Mouse (Mus musculus) forebrain, embryonic 15.5 days (tissue): Measurements from ENCODE around the gene Jund. TPM values are rescaled to one million over a fixed set of nuclear protein-coding genes. Genes with fewer than 3 reads are reported as not detected.

Source experiments
- ATAC-seq: fragments of 200-750 bp; cut with Nextera tagmentation; replicated peaks from 2 replicates; pipeline ENCODE4 v1.8.0; 2017; ENCODE audit warnings: mild to moderate bottlenecking, moderate TSS enrichment, moderate library complexity
- H3K27ac ChIP-seq: fragments of 300-500 bp; sonication (generic); replicated peaks from 2 replicates; pipeline ENCODE4 v1.5.1; 2015; ENCODE audit warnings: mild to moderate bottlenecking, inconsistent platforms
- H3K27me3 ChIP-seq: fragments of 300-500 bp; sonication (generic); 2 replicates; pipeline ENCODE4 v1.6.1; 2015; ENCODE audit warnings: inconsistent platforms
- H3K36me3 ChIP-seq: fragments of 300-500 bp; sonication (generic); 2 replicates; pipeline ENCODE4 v1.6.1; 2015; ENCODE audit warnings: mild to moderate bottlenecking, inconsistent platforms
- H3K4me1 ChIP-seq: fragments of 300-500 bp; sonication (generic); 2 replicates; pipeline ENCODE4 v1.6.1; 2015; ENCODE audit warnings: inconsistent platforms
- H3K4me2 ChIP-seq: fragments of 300-500 bp; sonication (generic); replicated peaks from 2 replicates; pipeline ENCODE4 v1.6.1; 2015; ENCODE audit warnings: mild to moderate bottlenecking, inconsistent platforms
- H3K4me3 ChIP-seq: fragments of 300-500 bp; sonication (generic); 2 replicates; pipeline ENCODE4 v1.5.1; 2015; ENCODE audit warnings: mild to moderate bottlenecking, inconsistent platforms
- H3K9ac ChIP-seq: fragments of 300-500 bp; sonication (generic); replicated peaks from 2 replicates; pipeline ENCODE4 v1.6.1; 2015; ENCODE audit warnings: mild to moderate bottlenecking, inconsistent platforms
- H3K9me3 ChIP-seq: fragments of 300-500 bp; sonication (generic); 2 replicates; pipeline ENCODE4 v1.6.1; 2016; ENCODE audit warnings: inconsistent platforms
- WGBS: fragments of 180-500 bp; shearing (Covaris S2); methylation state at CpG from one replicate; pipeline ENCODE4 v1.1.7; 2015; ENCODE audit warnings: mixed read lengths; 5-methylcytosine and 5-hydroxymethylcytosine counted together
- polyA plus RNA-seq: library from polyadenylated mRNA; unstranded; fragments of >200 nt; fragmentation: Nextera tagmentation; extraction: Ambion mirVana; gene quantifications from 2 replicates; pipeline ENCODE4 v1.2.1, GENCODE M21; 2015

Gene Jund
- polyA plus RNA-seq, 1 experiment from 2014 or later = 96.0 TPM

DNA sequence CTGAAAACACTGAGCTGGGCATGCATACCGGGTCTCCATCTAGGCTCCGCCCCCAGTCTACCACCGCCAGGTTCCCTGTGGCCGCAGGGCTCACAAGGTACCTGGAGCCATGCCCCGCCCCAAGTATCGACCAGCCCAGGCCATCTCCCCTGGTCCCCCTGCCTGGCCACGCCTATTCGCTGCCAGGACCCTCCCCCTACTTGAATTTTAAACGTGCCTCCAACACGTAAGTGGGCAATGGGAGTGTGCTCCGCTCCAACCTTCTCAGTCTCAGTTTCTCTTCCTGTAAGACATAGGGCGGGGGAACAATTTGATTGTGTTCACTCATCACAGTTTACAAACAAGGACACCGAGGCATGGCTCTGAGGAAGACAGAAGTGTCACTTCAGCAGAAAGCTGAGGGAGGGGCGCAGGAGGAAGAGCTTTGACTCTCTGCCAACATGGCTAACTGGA is 38.5 kb upstream of the Jund start, which contains the start of gene Pgpep1:
TSS of gene Pgpep1 (minus strand) at position 116 of the 453 bp plus-strand sequence.
- peak within 1 kb of the TSS; percentile 91 for H3K4me3 ChIP-seq
- H3K27me3 ChIP-seq = no peaks in the 10 kb centered on the region
- 4% methylated on average over 14 of the region's 14 CpGs for WGBS
- H3K9ac ChIP-seq = peak within 1 kb of the TSS; percentile 77
- ATAC-seq = peak; percentile 53
- H3K27ac ChIP-seq = peak within 1 kb of the TSS; percentile 53
- no peaks in the 10 kb centered on the region for H3K9me3 ChIP-seq
- H3K4me2 ChIP-seq = peak within 1 kb of the TSS; percentile 91
- H3K36me3 ChIP-seq = peaks cover 2% of the 10 kb centered on the region; the same call in 1 of the 2 replicates
- H3K4me1 ChIP-seq = peaks cover 48% of the 10 kb centered on the region

- Histone ChIP-seq H3K4me2 (no peak overlapping the region), H3K4me1 (peaks cover 19% of the 10 kb centered on the region), H3K9ac (no peak overlapping the region), H3K9me3 (no peaks in the 10 kb centered on the region), H3K36me3 (no peaks in the 10 kb centered on the region), H3K4me3 (no peak overlapping the region), H3K27me3 (no peaks in the 10 kb centered on the region), H3K27ac (no peak overlapping the region)
- WGBS = 28% methylated on average over 4 of the region's 4 CpGs
- no peak for ATAC-seq
Measured at GRCm38 (mm10) chr8:70663691-70664090, 35.1 kb upstream of the Jund start.

DNA sequence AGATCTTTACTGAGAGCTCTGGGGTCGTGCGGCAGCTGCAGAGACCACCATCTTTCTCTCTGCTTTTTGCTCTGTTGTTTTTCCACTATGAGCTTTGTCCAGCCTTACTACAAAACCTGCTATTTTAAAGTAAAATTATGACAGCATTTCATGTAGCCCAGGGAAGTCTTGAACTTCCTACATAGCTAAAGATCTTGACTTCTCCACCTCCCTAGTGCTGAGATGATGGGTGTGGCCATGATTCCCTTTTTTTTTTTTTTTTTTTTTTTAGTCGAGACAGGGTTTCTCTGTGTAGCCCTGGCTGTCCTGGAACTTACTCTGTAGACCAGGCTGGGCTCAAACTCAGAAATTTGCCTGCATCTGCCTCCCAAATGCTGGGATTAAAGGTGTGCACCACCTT is 34.1 kb upstream of the Jund start:
- Histone ChIP-seq H3K27ac (no peak overlapping the region), H3K9me3 (no peaks in the 10 kb centered on the region), H3K4me1 (peaks cover 13% of the 10 kb centered on the region), H3K36me3 (no peaks in the 10 kb centered on the region), H3K4me3 (no peak overlapping the region), H3K9ac (no peak overlapping the region), H3K27me3 (no peaks in the 10 kb centered on the region), H3K4me2 (no peak overlapping the region)
- WGBS = 77% methylated on average over 3 of the region's 3 CpGs
- no peak for ATAC-seq

- Histone ChIP-seq H3K4me3 (no peak overlapping the region), H3K9ac (no peak overlapping the region), H3K27me3 (no peaks in the 10 kb centered on the region), H3K36me3 (no peaks in the 10 kb centered on the region), H3K4me1 (peaks cover 4% of the 10 kb centered on the region), H3K9me3 (no peaks in the 10 kb centered on the region), H3K4me2 (no peak overlapping the region), H3K27ac (no peak overlapping the region)
- WGBS = 75% methylated on average over 2 of the region's 2 CpGs
- ATAC-seq = no peak
Measured at GRCm38 (mm10) chr8:70665599-70665998, 33.1 kb upstream of the Jund start.

GRCm38 (mm10) chr8:70667071-70667470 is 31.7 kb upstream of the Jund start:
- peak; percentile 68; the same call in 1 of the 2 replicates for ATAC-seq
- H3K4me2 ChIP-seq = no peak overlapping the region
- no peaks in the 10 kb centered on the region for H3K9me3 ChIP-seq
- WGBS = 65% methylated on average over 5 of the region's 5 CpGs
- H3K4me1 ChIP-seq = peaks cover 4% of the 10 kb centered on the region; the same call in 1 of the 2 replicates
- H3K27me3 ChIP-seq = no peaks in the 10 kb centered on the region
- no peak overlapping the region for H3K9ac ChIP-seq
- no peaks in the 10 kb centered on the region for H3K36me3 ChIP-seq
- H3K27ac ChIP-seq = no peak overlapping the region
- H3K4me3 ChIP-seq = no peak overlapping the region

- 59% methylated on average over 10 of the region's 10 CpGs for WGBS
- no peak for ATAC-seq
- Histone ChIP-seq H3K4me1 (peaks cover 25% of the 10 kb centered on the region), H3K9me3 (no peaks in the 10 kb centered on the region), H3K9ac (no peak overlapping the region), H3K4me3 (no peak overlapping the region), H3K36me3 (no peaks in the 10 kb centered on the region), H3K27me3 (no peaks in the 10 kb centered on the region), H3K27ac (no peak overlapping the region; the same call in 1 of the 2 replicates), H3K4me2 (no peak overlapping the region)
Measured at GRCm38 (mm10) chr8:70671615-70672324, 27.0 kb upstream of the Jund start.

DNA sequence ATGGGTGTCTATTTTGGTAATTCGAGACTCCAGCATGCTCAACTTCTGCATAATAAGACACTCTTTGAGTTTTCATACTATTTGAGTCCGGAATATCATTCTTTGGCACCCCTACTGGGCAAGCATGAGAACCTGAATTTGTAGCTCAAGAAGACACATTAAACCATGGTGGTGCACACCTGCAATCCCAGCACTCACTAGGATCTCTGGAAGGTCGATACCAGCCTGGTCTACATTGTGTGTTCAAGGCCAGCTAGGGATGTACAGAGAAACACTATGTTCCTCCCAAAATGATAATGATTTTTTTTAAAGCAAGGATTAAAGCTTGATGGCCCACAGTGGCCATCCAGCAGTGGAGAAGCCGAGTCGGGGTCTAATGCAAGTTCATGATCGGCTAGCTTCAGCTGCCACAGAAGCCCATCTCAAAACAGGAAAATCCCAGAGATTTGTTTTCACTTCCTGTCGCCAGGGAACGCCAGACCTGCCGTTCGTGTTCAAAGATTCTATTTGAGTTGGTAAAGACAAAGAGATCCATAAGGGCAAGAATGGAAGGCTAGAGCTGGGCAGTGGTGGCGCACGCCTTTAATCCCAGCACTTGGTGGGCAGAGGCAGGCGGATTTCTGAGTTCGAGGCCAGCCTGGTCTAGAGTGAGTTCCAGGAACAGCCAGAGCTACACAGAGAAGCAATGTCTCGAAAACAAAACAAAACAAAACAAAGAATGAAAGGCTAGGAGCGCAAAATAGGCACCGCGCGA is 26.2 kb upstream of the Jund start:
- WGBS = 35% methylated on average over 19 of the region's 19 CpGs
- H3K9ac ChIP-seq = peak overlapping the region; percentile 48
- peaks cover 21% of the 10 kb centered on the region for H3K4me1 ChIP-seq
- H3K4me3 ChIP-seq = peak overlapping the region; percentile 52
- peak overlapping the region; percentile 49 for H3K4me2 ChIP-seq
- no peaks in the 10 kb centered on the region for H3K27me3 ChIP-seq
- H3K36me3 ChIP-seq = no peaks in the 10 kb centered on the region
- no peaks in the 10 kb centered on the region for H3K9me3 ChIP-seq
- H3K27ac ChIP-seq = peak overlapping the region; percentile 94
- ATAC-seq = no peak; the same call in 1 of the 2 replicates

DNA sequence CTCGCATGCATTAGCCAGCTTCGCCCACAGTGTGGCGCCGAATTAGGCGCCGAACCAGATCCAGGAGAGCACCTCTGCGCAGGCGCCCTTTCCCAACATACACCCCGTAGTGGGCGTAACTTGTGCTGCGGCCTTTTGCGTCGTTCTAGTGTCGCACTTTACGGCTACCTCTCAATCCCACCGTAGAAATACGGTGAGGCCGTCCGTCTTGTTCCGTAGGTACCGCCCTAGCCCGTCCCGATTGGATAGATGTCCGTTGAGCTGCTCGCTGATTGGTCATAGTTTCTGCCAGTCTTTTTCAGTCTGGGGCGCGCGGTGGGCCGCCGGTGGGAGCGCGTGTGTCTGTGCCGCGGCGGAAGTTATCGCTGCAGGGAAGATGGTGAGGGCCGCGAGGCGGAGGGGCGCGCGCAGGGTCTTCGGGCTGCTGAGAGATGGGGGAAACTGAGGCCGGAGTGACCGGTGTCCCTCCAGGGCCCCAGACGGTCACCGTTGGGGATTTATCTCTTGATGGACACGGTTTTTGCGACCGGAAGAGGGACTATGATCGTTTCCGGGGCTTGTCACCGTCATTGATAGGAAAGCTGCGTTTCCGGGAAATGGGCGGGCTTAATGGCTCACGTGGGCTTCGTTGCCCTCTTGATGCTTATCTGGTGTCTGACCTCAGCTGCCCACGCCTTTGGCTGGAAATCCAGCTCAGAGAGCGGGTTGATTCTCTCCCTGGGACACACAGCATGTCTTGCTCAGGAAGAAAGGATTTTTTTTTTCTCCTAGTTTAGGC is 25.5 kb upstream of the Jund start, which contains the start of gene Lsm4:
TSS of gene Lsm4 (plus strand) at position 170 of the 778 bp plus-strand sequence.
- Histone ChIP-seq H3K27ac (peak within 1 kb of the TSS; percentile 94), H3K4me3 (peak within 1 kb of the TSS; percentile 52), H3K9ac (peak within 1 kb of the TSS; percentile 52), H3K36me3 (peaks cover 5% of the 10 kb centered on the region), H3K9me3 (no peaks in the 10 kb centered on the region), H3K4me2 (peak within 1 kb of the TSS; percentile 66), H3K27me3 (no peaks in the 10 kb centered on the region), H3K4me1 (peaks cover 21% of the 10 kb centered on the region)
- under 1% methylated on average over 60 of the region's 60 CpGs for WGBS
- ATAC-seq = peak; percentile 99

DNA sequence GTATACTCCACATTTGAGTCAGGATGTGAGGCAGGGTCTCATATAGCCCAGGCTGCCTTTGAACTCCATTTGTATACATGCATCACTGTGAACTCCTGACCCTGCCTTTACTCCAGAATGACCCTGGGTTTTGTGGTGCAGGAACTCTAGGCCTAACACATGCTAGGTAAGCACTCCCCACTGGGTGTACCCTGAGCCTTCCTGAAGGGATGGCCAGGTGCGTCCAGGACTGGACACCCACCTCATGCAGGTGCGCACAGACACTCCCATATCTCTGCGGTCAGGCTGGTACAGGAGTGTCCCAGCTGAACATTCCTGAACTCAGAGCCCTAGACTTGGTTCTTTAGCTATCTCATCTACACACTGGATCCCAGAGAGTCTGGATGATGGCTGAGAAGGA is 24.6 kb upstream of the Jund start:
- 94% methylated on average over 3 of the region's 3 CpGs for WGBS

DNA sequence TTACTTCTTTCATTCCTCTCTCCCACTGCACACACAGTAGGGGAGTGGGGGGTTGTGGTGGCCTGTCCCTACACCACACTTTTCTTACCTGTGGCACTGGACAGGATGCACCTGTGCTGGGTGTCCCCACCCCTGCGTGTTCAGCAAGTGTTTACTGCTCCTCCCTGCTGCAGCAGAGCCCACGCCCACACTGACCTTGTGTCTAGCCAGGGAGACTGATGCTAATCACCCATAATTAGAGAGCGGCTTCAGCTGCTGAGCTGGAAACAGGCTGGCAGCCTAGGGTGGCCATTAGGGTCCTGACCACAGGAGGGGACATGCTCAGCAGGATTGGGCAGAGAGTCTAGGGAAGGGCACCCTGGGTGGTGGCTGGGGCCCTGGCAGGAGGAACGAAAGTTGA is 24.0 kb upstream of the Jund start:
- no peak overlapping the region for H3K9ac ChIP-seq
- no peak for ATAC-seq
- H3K9me3 ChIP-seq = no peaks in the 10 kb centered on the region
- H3K4me2 ChIP-seq = no peak overlapping the region
- peaks cover 12% of the 10 kb centered on the region for H3K36me3 ChIP-seq
- 80% methylated on average over 4 of the region's 4 CpGs for WGBS
- peaks cover 21% of the 10 kb centered on the region for H3K4me1 ChIP-seq
- H3K4me3 ChIP-seq = no peak overlapping the region
- no peaks in the 10 kb centered on the region for H3K27me3 ChIP-seq
- no peak overlapping the region for H3K27ac ChIP-seq

More for the DNA sequence above, 24.6 kb upstream of the Jund start:
- peaks cover 21% of the 10 kb centered on the region for H3K4me1 ChIP-seq
- peak overlapping the region; percentile 94 for H3K27ac ChIP-seq
- H3K9ac ChIP-seq = peak overlapping the region; percentile 52
- no peak; the same call in 1 of the 2 replicates for ATAC-seq
- H3K4me2 ChIP-seq = peak overlapping the region; percentile 66
- H3K4me3 ChIP-seq = peak overlapping the region; percentile 52
- H3K36me3 ChIP-seq = peaks cover 12% of the 10 kb centered on the region
- no peaks in the 10 kb centered on the region for H3K27me3 ChIP-seq
- no peaks in the 10 kb centered on the region for H3K9me3 ChIP-seq

GRCm38 (mm10) chr8:70675336-70675735 is 23.4 kb upstream of the Jund start:
- Histone ChIP-seq H3K36me3 (peaks cover 12% of the 10 kb centered on the region), H3K4me1 (peaks cover 21% of the 10 kb centered on the region), H3K4me3 (no peak overlapping the region), H3K27ac (no peak overlapping the region), H3K4me2 (no peak overlapping the region), H3K27me3 (no peaks in the 10 kb centered on the region), H3K9me3 (no peaks in the 10 kb centered on the region), H3K9ac (no peak overlapping the region)
- WGBS = 97% methylated on average over 1 of the region's 1 CpGs
- ATAC-seq = no peak
